Mouse (Mus musculus) liver, adult 2 months (tissue): Measurements from ENCODE around the gene Galr3.

Source experiments
- CTCF ChIP-seq: fragments of 200-500 bp; IDR thresholded peaks from 2 replicates; pipeline ENCODE4 v1.5.1; 2011; ENCODE audit warnings: low read depth, low read length, control low read depth
- POLR2A ChIP-seq: fragments of 200-500 bp; IDR thresholded peaks from 2 replicates; pipeline ENCODE4 v1.6.1; 2011; ENCODE audit warnings: low read length, control low read depth; ENCODE audit not compliant: insufficient read depth; ENCODE audit errors: extremely low read depth

GRCm38 (mm10) chr15:79041585-79041984 lies at the start of gene Galr3:
- no peak for TF ChIP-seq POLR2A
- TF ChIP-seq CTCF: no peak
